Mouse (Mus musculus) midbrain, embryonic 15.5 days (tissue): ENCODE data around the gene Limch1. TPM values are rescaled to one million over a fixed set of nuclear protein-coding genes. Genes with fewer than 3 reads are reported as not detected.

ENCODE experiments used
- ATAC-seq: fragments of 200-750 bp; cut with Nextera tagmentation; replicated peaks from 2 replicates; pipeline ENCODE4 v1.8.0; 2017; ENCODE audit warnings: moderate TSS enrichment
- H3K27ac ChIP-seq: fragments of 300-500 bp; sonication (generic); 2 replicates; pipeline ENCODE4 v1.5.1; 2015; ENCODE audit warnings: mild to moderate bottlenecking, inconsistent platforms
- H3K27me3 ChIP-seq: fragments of 300-500 bp; sonication (generic); replicated peaks from 2 replicates; pipeline ENCODE4 v1.6.1; 2015; ENCODE audit warnings: inconsistent platforms
- H3K36me3 ChIP-seq: fragments of 300-500 bp; sonication (generic); replicated peaks from 2 replicates; pipeline ENCODE4 v1.6.1; 2015; ENCODE audit warnings: inconsistent platforms
- H3K4me1 ChIP-seq: fragments of 300-500 bp; sonication (generic); 2 replicates; pipeline ENCODE4 v1.6.1; 2015; ENCODE audit warnings: inconsistent platforms
- H3K4me2 ChIP-seq: fragments of 300-500 bp; sonication (generic); 2 replicates; pipeline ENCODE4 v1.6.1; 2015; ENCODE audit warnings: inconsistent platforms, mild to moderate bottlenecking, moderate library complexity
- H3K4me3 ChIP-seq: fragments of 300-500 bp; sonication (generic); 2 replicates; pipeline ENCODE4 v1.5.1; 2015; ENCODE audit warnings: mild to moderate bottlenecking, inconsistent platforms
- H3K9ac ChIP-seq: fragments of 300-500 bp; sonication (generic); 2 replicates; pipeline ENCODE4 v1.6.1; 2015; ENCODE audit warnings: mild to moderate bottlenecking, inconsistent platforms
- H3K9me3 ChIP-seq: fragments of 300-500 bp; sonication (generic); 2 replicates; pipeline ENCODE4 v1.6.1; 2016; ENCODE audit warnings: inconsistent platforms
- WGBS: fragments of 180-500 bp; shearing (Covaris S2); methylation state at CpG from one replicate; pipeline ENCODE4 v1.1.7; 2015; ENCODE audit warnings: mixed read lengths; 5-methylcytosine and 5-hydroxymethylcytosine counted together
- polyA plus RNA-seq: library from polyadenylated mRNA; unstranded; fragments of >200 nt; fragmentation: Nextera tagmentation; extraction: Ambion mirVana; gene quantifications from 2 replicates; pipeline ENCODE4 v1.2.1, GENCODE M21; 2015

The Limch1 gene
- polyA plus RNA-seq, 1 experiment from 2014 or later: 47.6 TPM

- H3K27ac ChIP-seq: no peak overlapping the region
- ATAC-seq: peak; percentile 57; the same call in 1 of the 2 replicates
- WGBS: 8% methylated on average over 5 of the region's 5 CpGs
Measured at GRCm38 (mm10) chr5:66720921-66721320, 24.7 kb upstream of the Limch1 start.

GRCm38 (mm10) chr5:66722586-66722985 lies 23.0 kb upstream of the Limch1 start:
- Histone ChIP-seq H3K4me3 (no peak overlapping the region), H3K9me3 (no peaks in the 10 kb centered on the region), H3K9ac (no peak overlapping the region), H3K4me1 (peaks cover 18% of the 10 kb centered on the region), H3K27ac (no peak overlapping the region), H3K36me3 (no peaks in the 10 kb centered on the region), H3K27me3 (no peaks in the 10 kb centered on the region), H3K4me2 (no peak overlapping the region)
- no peak for ATAC-seq
- WGBS: 62% methylated on average over 9 of the region's 9 CpGs

More at GRCm38 (mm10) chr5:66720921-66721320, 24.7 kb upstream of the Limch1 start:
- Histone ChIP-seq H3K9ac (no peak overlapping the region), H3K9me3 (no peaks in the 10 kb centered on the region), H3K27me3 (no peaks in the 10 kb centered on the region), H3K4me3 (no peak overlapping the region), H3K36me3 (no peaks in the 10 kb centered on the region), H3K4me1 (peaks cover 18% of the 10 kb centered on the region), H3K4me2 (no peak overlapping the region)

GRCm38 (mm10) chr5:66723037-66723436 lies 22.6 kb upstream of the Limch1 start:
- ATAC-seq: no peak
- no peak overlapping the region for H3K4me2 ChIP-seq
- H3K9ac ChIP-seq: no peak overlapping the region
- H3K4me3 ChIP-seq: no peak overlapping the region
- WGBS: 28% methylated on average over 4 of the region's 4 CpGs
- no peaks in the 10 kb centered on the region for H3K9me3 ChIP-seq
- H3K27ac ChIP-seq: peak overlapping the region; percentile 43; the same call in 1 of the 2 replicates
- peaks cover 18% of the 10 kb centered on the region for H3K4me1 ChIP-seq
- no peaks in the 10 kb centered on the region for H3K27me3 ChIP-seq
- H3K36me3 ChIP-seq: no peaks in the 10 kb centered on the region

- no peak overlapping the region for H3K4me2 ChIP-seq
- no peak overlapping the region for H3K4me3 ChIP-seq
- no peaks in the 10 kb centered on the region for H3K9me3 ChIP-seq
- H3K9ac ChIP-seq: no peak overlapping the region
- peaks cover 18% of the 10 kb centered on the region for H3K4me1 ChIP-seq
- no peak for ATAC-seq
- H3K27me3 ChIP-seq: no peaks in the 10 kb centered on the region
- no peak overlapping the region for H3K27ac ChIP-seq
- 75% methylated on average over 3 of the region's 3 CpGs for WGBS
- H3K36me3 ChIP-seq: no peaks in the 10 kb centered on the region
Measured at GRCm38 (mm10) chr5:66723626-66724025, 22.0 kb upstream of the Limch1 start.

- ATAC-seq: no peak
- WGBS: 89% methylated on average over 4 of the region's 4 CpGs
- no peaks in the 10 kb centered on the region for H3K9me3 ChIP-seq
Measured at GRCm38 (mm10) chr5:66729306-66729705, 16.3 kb upstream of the Limch1 start.

GRCm38 (mm10) chr5:66730621-66731301 lies 14.9 kb upstream of the Limch1 start:
- Histone ChIP-seq H3K4me1 (peaks cover 6% of the 10 kb centered on the region), H3K27me3 (no peaks in the 10 kb centered on the region), H3K9ac (no peak overlapping the region), H3K4me3 (no peak overlapping the region), H3K4me2 (peak overlapping the region; percentile 31; the same call in 1 of the 2 replicates), H3K36me3 (no peaks in the 10 kb centered on the region), H3K9me3 (no peaks in the 10 kb centered on the region), H3K27ac (peak overlapping the region; percentile 61)
- WGBS: 17% methylated on average over 11 of the region's 11 CpGs
- ATAC-seq: peak; percentile 95

More at GRCm38 (mm10) chr5:66729306-66729705, 16.3 kb upstream of the Limch1 start:
- Histone ChIP-seq H3K36me3 (no peaks in the 10 kb centered on the region), H3K27ac (no peak overlapping the region), H3K4me3 (no peak overlapping the region), H3K4me1 (peaks cover 6% of the 10 kb centered on the region), H3K4me2 (no peak overlapping the region), H3K9ac (no peak overlapping the region), H3K27me3 (no peaks in the 10 kb centered on the region)

- peak; percentile 37; the same call in 1 of the 2 replicates for ATAC-seq
- H3K4me2 ChIP-seq: peak overlapping the region; percentile 3; the same call in 1 of the 2 replicates
- H3K4me3 ChIP-seq: no peak overlapping the region
- no peaks in the 10 kb centered on the region for H3K36me3 ChIP-seq
- no peaks in the 10 kb centered on the region for H3K27me3 ChIP-seq
- H3K9me3 ChIP-seq: no peaks in the 10 kb centered on the region
- peak overlapping the region; percentile 61; the same call in 1 of the 2 replicates for H3K27ac ChIP-seq
- no peak overlapping the region for H3K9ac ChIP-seq
- 40% methylated on average over 1 of the region's 1 CpGs for WGBS
- peaks cover 6% of the 10 kb centered on the region for H3K4me1 ChIP-seq
Measured at GRCm38 (mm10) chr5:66731302-66731697, 14.3 kb upstream of the Limch1 start.

GRCm38 (mm10) chr5:66733556-66733955 lies 12.1 kb upstream of the Limch1 start:
- no peak overlapping the region for H3K27ac ChIP-seq
- no peaks in the 10 kb centered on the region for H3K36me3 ChIP-seq
- no peak for ATAC-seq
- H3K9ac ChIP-seq: no peak overlapping the region
- H3K27me3 ChIP-seq: no peaks in the 10 kb centered on the region
- no peak overlapping the region for H3K4me3 ChIP-seq
- 97% methylated on average over 1 of the region's 1 CpGs for WGBS
- no peaks in the 10 kb centered on the region for H3K9me3 ChIP-seq
- H3K4me2 ChIP-seq: no peak overlapping the region
- H3K4me1 ChIP-seq: peaks cover 6% of the 10 kb centered on the region

GRCm38 (mm10) chr5:66739376-66739775 lies 6.3 kb upstream of the Limch1 start:
- no peak overlapping the region for H3K4me2 ChIP-seq
- no peaks in the 10 kb centered on the region for H3K4me1 ChIP-seq
- no peaks in the 10 kb centered on the region for H3K27me3 ChIP-seq
- no peaks in the 10 kb centered on the region for H3K9me3 ChIP-seq
- WGBS: 95% methylated on average over 3 of the region's 3 CpGs
- no peak overlapping the region for H3K4me3 ChIP-seq
- H3K36me3 ChIP-seq: no peaks in the 10 kb centered on the region
- no peak for ATAC-seq
- H3K9ac ChIP-seq: no peak overlapping the region
- no peak overlapping the region for H3K27ac ChIP-seq

- whole genome bisulfite sequencing: under 1% methylated on average over 42 of the region's 42 CpGs
- Histone ChIP-seq H3K27me3 (no peaks in the 10 kb centered on the region), H3K4me1 (peaks cover 36% of the 10 kb centered on the region), H3K4me2 (peak overlapping the region; percentile 80), H3K27ac (peak overlapping the region; percentile 86), H3K36me3 (no peaks in the 10 kb centered on the region), H3K4me3 (peak overlapping the region; percentile 62), H3K9me3 (no peaks in the 10 kb centered on the region), H3K9ac (peak overlapping the region; percentile 69)
- ATAC-seq: peak; percentile 77
Measured at GRCm38 (mm10) chr5:66745996-66746681, 512 bp downstream of the Limch1 start.

GRCm38 (mm10) chr5:66746761-66747160 lies 1.1 kb downstream of the Limch1 start:
- no peak for ATAC-seq
- peak overlapping the region; percentile 62 for H3K4me3 ChIP-seq
- H3K4me1 ChIP-seq: peaks cover 40% of the 10 kb centered on the region
- H3K36me3 ChIP-seq: no peaks in the 10 kb centered on the region
- H3K9me3 ChIP-seq: no peaks in the 10 kb centered on the region
- 6% methylated on average over 11 of the region's 11 CpGs for WGBS
- H3K4me2 ChIP-seq: peak overlapping the region; percentile 80
- peak overlapping the region; percentile 86 for H3K27ac ChIP-seq
- peak overlapping the region; percentile 69 for H3K9ac ChIP-seq
- no peaks in the 10 kb centered on the region for H3K27me3 ChIP-seq

- Histone ChIP-seq H3K4me2 (peak overlapping the region; percentile 80), H3K9me3 (no peaks in the 10 kb centered on the region), H3K36me3 (no peaks in the 10 kb centered on the region), H3K27me3 (no peaks in the 10 kb centered on the region), H3K9ac (0 out of 2 replicates have a peak overlapping the region, but pooled peaks have one; percentile 7), H3K4me1 (peaks cover 40% of the 10 kb centered on the region), H3K4me3 (peak overlapping the region; percentile 26), H3K27ac (peak overlapping the region; percentile 39; the same call in 1 of the 2 replicates)
- ATAC-seq: no peak
- 7% methylated on average over 10 of the region's 10 CpGs for WGBS
Measured at GRCm38 (mm10) chr5:66747761-66748430, 2.3 kb downstream of the Limch1 start.
